Mouse (Mus musculus): Measurements from ENCODE around the gene Ccr8.

Gene Ccr8

GRCm38 (mm10) chr9:120091086-120091485 lies 828 bp upstream of the Ccr8 start:
- peak; percentile 87 for DNase-seq (ENCODE audit: low read depth)

GRCm38 (mm10) chr9:120093701-120094100 lies 1.8 kb downstream of the Ccr8 start:
- DNase-seq (ENCODE audit: low read depth), result peak; percentile 68

- peak; percentile 81 for DNase-seq (ENCODE audit: low read depth)
Observed at GRCm38 (mm10) chr9:120095886-120096285, 4.0 kb downstream of the Ccr8 start.

- DNase-seq (ENCODE audit: low read depth), result peak; percentile 87
Observed at GRCm38 (mm10) chr9:120098682-120099081, 6.8 kb downstream of the Ccr8 start.

- DNase-seq (ENCODE audit: low read depth), result no peak
Observed at GRCm38 (mm10) chr9:120099304-120099703, 7.4 kb downstream of the Ccr8 start.

- DNase-seq (ENCODE audit: low read depth), result no peak
Observed at GRCm38 (mm10) chr9:120101165-120101564, 9.3 kb downstream of the Ccr8 start.

GRCm38 (mm10) chr9:120108953-120109352 lies 17.0 kb downstream of the Ccr8 start:
- DNase-seq (ENCODE audit: low read depth), result peak; percentile 40

GRCm38 (mm10) chr9:120110211-120111018 lies 18.5 kb downstream of the Ccr8 start, which contains the start of gene Slc25a38:
TSS of gene Slc25a38 (plus strand) at chr9:120110374.
- peak; percentile 97 for DNase-seq (ENCODE audit: low read depth)

- peak; percentile 44 for DNase-seq (ENCODE audit: low read depth)
Observed at GRCm38 (mm10) chr9:120111156-120111945, 19.4 kb downstream of the Ccr8 start.

- DNase-seq (ENCODE audit: low read depth), result no peak
Observed at GRCm38 (mm10) chr9:120112472-120112871, 20.6 kb downstream of the Ccr8 start.

GRCm38 (mm10) chr9:120113456-120113855 lies 21.5 kb downstream of the Ccr8 start:
- no peak for DNase-seq (ENCODE audit: low read depth)

- no peak for DNase-seq (ENCODE audit: low read depth)
Observed at GRCm38 (mm10) chr9:120114051-120114788, 22.3 kb downstream of the Ccr8 start.

GRCm38 (mm10) chr9:120114789-120115151 lies 22.9 kb downstream of the Ccr8 start:
- DNase-seq (ENCODE audit: low read depth), result no peak

- no peak for DNase-seq (ENCODE audit: low read depth)
Observed at GRCm38 (mm10) chr9:120115580-120115979, 23.7 kb downstream of the Ccr8 start.

- no peak for DNase-seq (ENCODE audit: low read depth)
Observed at GRCm38 (mm10) chr9:120116184-120116624, 24.3 kb downstream of the Ccr8 start.

- no peak for DNase-seq (ENCODE audit: low read depth)
Observed at GRCm38 (mm10) chr9:120118212-120118611, 26.3 kb downstream of the Ccr8 start.

GRCm38 (mm10) chr9:120120503-120120902 lies 28.6 kb downstream of the Ccr8 start:
- DNase-seq (ENCODE audit: low read depth), result no peak

- DNase-seq (ENCODE audit: low read depth), result no peak
Observed at GRCm38 (mm10) chr9:120126868-120127267, 35.0 kb downstream of the Ccr8 start.

- peak; percentile 99 for DNase-seq (ENCODE audit: low read depth)
Observed at GRCm38 (mm10) chr9:120127538-120128251, 35.8 kb downstream of the Ccr8 start, which contains the start of gene Rpsa. TSS of gene Rpsa (plus strand) at chr9:120127689.

GRCm38 (mm10) chr9:120129276-120129675 lies 37.4 kb downstream of the Ccr8 start:
- DNase-seq (ENCODE audit: low read depth), result peak; percentile 53

GRCm38 (mm10) chr9:120131784-120132288 lies 39.9 kb downstream of the Ccr8 start:
- no peak for DNase-seq (ENCODE audit: low read depth)
